Mouse (Mus musculus) kidney, postnatal 10 days (tissue): Measurements from ENCODE around the gene Fam183b.
"Not testable (repeated sequence)": the region's sequence is repeated elsewhere in the genome, so short reads cannot be mapped to it uniquely, and the experiment has no call there.

Experiments used
- DNase-seq: peaks from one replicate; pipeline ENCODE4 v3.0.0; 2021; ENCODE audit warnings: mixed read lengths

The Fam183b gene

GRCm38 (mm10) chr11:58752434-58752833 is 49.3 kb downstream of the Fam183b start, which contains the start of gene Olfr316:
Gene Olfr316 (plus strand): TSS chr11:58752734.
- DNase-seq, result no peak

- DNase-seq, result not testable (repeated sequence)
Measured at GRCm38 (mm10) chr11:58751096-58751495, 50.7 kb downstream of the Fam183b start.
